Mouse (Mus musculus): ENCODE results near the gene Syn3.

Syn3 gene

DNA sequence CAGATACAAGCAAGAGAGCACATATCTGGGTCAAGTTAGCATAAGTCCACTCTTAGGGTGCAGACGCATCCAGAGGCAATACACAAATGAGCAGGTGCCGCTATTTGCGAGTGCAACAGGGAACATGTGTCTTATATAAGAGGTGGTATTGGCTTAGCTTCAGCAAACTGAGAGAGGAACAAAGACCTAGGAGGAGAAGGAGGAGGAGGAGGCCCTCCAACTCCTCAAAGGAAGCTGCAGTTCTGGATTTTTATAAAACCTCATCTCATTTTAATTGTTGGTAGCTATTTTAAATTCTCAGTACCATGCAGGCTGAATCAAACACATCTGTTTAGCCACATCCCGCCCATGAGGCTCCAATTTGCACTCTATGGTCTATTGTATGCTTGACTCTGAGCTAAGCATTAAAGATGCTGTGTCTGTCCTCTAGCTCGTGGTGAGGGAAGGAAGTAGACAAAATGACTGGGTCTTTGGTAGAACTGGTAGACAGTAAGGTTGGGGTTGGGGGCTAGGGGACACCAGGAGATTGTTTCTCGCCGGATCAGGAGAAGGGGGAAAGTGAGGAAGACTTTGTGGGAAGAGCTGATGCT, 219.0 kb downstream of the Syn3 start:
- DNase-seq (ENCODE audit: low spot score in 2 of 2) = no peak

DNA sequence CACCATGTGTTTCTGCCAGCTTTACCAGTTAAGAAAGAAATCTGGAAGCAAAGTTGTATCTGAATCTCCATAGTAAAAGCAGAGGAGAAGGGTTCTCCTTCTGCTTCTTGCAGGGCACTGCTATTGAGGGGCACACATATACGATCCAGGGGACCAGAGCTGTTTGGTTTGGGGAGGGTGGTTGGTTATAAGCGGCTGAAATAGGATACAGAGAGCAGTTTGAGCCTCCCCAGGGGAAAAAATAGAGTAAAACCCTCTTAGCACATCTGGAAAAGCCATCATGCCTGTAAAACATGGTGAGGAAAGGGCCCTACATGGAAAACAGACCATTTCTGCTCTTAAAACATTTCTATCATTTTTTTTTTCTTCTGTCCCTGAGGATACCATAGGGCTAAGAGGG, 220.2 kb downstream of the Syn3 start:
- DNase-seq (ENCODE audit: low spot score in 2 of 2) = no peak

DNA sequence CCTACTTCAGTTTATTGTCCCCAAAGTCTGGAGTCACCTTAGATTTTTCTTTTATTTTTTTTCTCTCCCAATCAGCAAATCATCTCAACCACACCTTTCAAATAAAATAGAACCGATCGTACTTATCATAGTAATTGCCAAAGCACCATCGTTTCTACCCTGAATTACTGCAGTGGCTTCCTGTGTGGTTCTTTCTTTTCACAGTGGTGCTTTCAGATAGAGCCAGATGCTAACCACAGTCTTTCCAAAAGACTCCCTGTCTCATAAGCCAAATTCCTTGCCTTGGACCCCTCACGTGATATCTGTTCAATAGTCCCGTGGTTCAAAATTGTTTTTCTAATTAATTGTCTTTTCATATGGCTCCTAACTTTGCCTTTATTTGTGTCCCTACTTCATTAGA, 221.4 kb downstream of the Syn3 start:
- no peak for DNase-seq (ENCODE audit: low spot score in 2 of 2)

DNA sequence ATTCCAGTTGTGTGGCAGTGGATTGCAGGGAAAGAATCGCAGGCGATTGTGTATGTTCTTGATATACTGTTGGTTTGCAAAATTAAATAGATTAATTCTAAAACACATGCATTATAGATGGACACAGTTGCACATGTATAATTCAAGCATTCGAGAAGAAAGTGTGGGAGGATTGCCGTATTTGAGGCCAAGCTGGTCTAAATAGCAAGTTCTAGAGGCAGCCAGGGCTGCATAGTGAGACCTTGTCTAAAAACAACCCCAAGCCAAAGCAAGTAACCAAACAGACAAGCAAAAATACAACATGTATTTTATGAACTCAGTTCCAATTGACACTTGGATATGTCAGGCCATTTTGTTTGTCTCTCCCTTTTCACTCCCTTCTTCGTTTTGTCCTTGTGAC, 223.1 kb downstream of the Syn3 start:
- DNase-seq (ENCODE audit: low spot score in 2 of 2) = no peak

GRCm38 (mm10) chr10:86273410-86274191, 225.1 kb downstream of the Syn3 start:
- DNase-seq (ENCODE audit: low spot score in 2 of 2) = no peak

GRCm38 (mm10) chr10:86272826-86273225, 225.9 kb downstream of the Syn3 start:
- no peak for DNase-seq (ENCODE audit: low spot score in 2 of 2)

DNA sequence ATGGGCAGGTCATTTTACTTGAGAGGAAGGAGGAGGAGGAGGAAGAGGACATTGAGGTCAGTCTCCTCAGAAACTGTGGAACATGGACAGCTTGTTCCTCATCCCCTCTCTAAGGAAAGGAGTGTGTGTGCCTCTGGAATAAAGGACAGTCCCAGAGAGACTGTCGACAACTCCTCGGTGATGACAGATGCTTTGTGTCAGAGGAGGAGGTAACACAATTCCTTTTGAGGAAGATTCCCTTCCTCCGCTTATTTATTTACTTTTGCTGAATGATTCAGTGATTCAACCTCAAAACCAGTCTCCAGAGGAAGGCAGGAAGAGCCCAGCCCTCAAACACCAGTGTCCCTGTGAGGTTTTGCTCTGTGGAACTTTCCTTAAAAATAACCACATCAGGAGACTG, 228.4 kb downstream of the Syn3 start:
- DNase-seq (ENCODE audit: low spot score in 2 of 2) = no peak

DNA sequence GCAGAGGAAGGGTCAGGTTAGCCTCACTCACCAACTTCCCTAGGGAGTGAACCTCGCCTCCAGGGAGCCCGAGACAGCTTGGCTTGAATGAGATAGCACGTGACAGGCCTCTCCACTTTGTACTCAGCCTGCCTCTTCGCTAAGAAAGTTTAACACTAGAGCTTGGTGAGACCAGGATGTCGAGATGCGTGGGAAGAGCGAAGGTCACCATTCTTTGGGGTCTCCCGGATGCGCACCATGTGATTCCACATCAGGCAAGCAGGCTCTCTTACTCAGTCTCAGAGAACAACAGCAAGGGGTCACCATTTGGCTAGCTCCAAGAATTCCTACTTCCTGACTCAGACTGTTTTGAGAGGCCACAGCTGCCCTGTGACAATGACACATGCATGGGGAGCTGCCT, 234.1 kb downstream of the Syn3 start:
- no peak for DNase-seq (ENCODE audit: low spot score in 2 of 2)

DNA sequence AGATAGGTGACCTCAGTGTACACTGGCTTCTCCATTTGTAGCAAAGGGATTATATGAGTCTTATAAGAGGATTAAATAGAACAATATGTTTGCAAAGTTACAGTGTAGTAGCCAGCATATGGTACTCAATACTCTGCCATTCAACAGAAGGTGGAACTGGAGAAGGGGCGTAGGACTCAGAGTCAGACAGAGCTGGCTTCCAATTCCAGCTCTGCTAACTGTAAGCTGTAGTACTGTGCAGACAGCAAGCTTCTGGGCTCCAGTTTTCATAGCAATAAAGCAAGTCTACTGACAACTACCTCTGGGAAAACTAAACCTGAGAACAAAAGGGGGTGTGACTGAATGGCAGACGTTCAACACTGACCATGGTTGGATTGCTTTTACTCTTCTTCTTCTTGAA, 237.0 kb downstream of the Syn3 start:
- DNase-seq (ENCODE audit: low spot score in 2 of 2) = no peak

DNA sequence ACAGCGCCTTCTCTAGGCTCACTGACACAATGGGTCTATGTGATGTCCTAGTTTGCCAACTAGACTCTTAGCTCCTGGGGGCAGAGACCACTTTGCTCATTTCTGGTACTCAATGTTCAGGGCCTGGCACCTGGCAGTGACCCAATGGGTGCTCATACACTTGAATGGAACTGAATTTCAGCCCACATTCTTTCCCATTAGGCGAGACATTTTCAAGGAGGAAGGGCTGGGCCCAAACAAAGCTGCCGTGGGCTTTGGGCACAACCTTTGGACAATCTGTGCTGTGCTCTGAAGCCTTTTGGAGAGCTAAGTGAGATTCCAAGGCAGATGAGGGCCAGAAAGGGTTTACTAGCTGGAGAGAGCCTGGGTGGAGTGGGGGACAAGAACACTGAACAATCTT, 239.7 kb downstream of the Syn3 start:
- DNase-seq (ENCODE audit: low spot score in 2 of 2) = no peak

DNA sequence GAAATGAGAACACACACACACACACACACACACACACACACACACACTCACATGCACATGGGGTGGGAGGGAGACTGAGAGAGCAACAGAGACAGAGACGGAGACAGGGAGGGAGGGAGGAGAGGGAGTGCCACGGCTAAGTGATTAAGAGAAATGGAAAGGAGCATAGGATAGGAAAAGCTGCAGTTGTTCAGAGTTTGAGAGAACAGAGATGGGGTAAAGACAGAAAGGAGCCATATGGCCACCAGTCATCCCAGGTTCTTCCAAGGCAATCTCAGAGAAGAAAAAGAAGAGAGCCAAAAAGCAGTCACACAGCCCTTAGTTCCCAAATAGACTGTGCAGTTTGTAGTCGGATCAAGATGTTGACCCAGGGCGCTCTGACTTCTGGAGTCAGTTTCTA, 240.7 kb downstream of the Syn3 start:
- no peak for DNase-seq (ENCODE audit: low spot score in 2 of 2)

DNA sequence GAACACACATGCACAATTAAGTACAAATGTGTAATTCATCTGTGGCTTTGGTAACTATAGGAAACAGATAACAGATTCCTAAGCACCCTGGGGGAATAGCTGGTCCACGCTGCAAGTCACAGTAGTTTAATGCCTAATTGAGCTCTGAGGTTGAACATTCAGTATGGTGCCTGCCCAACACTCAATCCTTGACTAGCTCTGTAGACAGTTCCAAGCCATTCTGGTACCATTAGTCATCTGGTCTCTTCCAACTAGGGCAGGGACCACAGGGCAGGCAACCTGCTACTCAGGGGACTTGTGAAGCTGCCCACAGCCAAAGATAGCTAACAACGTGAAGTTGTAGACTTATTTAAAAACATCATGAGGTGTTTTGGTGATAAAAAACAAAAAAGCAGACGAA, 241.7 kb downstream of the Syn3 start:
- no peak for DNase-seq (ENCODE audit: low spot score in 2 of 2)

DNA sequence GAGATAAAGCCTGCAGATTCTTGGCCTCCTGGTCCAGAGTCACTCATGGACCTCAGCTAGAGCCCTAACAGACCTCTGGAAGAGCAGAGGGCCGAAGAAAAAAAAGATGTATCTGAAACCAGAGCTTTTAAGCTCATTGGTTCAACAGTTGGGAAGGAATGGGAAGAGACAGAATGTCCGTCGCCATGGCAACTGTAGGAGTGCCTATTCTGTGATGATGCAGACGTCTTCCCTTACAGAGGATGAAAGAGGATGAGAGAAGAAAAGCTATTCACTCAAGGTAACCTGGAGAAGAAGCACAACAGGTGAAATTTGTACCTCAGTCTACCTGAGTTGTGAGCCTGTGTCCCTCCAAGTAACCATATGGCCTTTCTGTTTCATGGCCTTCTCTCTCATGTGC, 242.5 kb downstream of the Syn3 start:
- DNase-seq (ENCODE audit: low spot score in 2 of 2) = no peak

DNA sequence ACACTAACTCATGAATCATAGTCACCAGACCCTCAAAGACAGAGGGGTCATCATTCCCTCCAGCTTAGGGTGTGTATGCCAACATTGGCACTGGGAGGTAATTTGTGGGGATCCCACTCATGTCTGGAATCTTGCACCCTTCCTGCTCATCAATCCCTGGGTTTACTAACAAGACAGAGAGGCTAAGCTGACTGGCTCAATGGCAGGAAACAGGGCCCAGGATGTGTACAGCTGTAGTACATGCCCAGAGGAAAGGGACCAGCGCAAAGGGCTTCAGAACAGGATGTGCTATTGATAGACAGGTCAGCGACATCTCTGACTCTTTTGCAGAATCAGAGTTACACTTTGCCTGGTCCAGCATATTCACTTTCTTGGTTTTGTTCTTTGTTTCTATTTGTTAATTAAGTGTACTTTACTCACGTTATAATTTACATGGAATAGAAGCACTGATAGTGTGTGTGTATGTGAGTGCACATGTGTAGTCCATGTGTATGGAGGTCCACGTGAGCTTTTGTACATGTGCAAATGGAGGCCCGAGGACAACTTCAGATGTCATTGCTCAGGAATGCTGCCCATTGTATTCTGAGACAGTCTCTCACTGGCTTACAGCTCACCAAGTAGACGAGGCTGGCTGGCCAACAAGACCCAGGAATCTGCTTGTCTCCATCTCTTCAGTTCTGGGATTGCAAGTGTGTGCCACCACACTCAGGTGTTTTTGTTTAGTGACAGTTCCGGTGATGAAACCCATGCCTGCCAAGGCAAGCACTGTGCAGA, 248.4 kb downstream of the Syn3 start:
- no peak for DNase-seq (ENCODE audit: low spot score in 2 of 2)

DNA sequence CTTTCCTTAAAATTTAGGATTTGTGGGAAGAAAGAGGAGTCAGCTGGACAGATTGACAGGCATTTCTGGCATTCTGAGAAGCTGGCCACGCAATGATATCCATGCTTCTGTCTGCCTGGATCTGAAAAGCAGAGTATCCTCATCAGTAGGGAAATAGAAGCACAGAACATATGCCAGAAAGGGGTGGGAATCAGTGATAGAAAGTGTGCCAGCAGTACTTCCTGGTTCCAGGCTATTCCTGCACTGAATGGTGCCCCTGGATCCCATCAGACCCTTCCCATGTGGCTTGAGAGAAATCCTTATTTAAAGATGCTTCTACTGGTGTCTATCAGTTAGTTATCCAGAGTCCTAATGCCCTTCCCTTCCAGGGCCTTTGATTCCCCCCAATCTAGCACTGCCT, 249.4 kb downstream of the Syn3 start:
- no peak for DNase-seq (ENCODE audit: low spot score in 2 of 2)

GRCm38 (mm10) chr10:86248807-86249206, 249.9 kb downstream of the Syn3 start:
- no peak for DNase-seq (ENCODE audit: low spot score in 2 of 2)

DNA sequence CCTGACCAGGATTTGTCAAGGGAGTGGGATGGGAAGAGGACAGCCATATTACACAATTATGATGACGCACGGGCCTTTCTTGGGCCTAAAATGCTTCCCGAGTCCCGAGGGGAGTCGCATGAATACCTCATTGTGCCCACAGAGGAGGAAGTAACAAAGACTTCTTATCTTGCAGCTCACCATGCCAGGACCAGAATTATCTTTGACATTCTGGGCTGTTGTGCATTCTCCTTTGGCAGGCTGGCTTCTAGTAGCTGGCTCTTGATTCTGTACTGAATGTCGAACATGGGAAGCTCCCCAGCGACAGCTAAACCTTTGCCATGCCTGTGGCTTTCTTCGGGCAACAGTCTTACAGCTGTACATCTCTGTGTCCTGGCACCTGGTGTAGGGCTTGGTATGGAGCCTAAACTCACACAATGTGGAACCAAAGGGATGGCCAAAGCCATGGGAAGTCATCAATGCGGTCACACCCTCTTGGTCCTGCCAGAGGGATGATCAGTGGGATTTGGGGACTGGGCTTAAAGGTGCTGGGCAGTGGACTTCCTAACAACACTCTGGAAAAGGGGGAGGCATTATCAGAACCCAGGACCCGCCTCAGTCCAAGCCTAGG, 250.5 kb downstream of the Syn3 start:
- DNase-seq (ENCODE audit: low spot score in 2 of 2) = no peak

DNA sequence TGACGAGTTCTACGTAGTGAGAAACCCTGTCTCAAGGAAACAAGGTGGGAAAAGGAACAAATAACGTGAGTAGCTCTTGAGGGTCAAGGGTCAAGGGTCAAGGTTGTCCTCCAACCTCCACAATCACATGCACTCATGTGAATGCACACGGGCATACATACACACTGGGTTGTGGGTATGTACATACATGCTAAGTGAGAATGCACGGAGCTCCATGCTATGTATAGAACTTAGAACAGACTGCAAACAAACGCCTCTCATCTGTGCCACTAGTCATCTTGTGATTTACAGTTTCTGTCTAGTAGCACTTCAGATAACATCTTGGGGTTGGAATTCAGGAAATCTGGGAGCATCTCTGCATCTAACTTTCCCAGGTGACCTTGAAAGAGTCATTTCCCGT, 253.3 kb downstream of the Syn3 start:
- no peak for DNase-seq (ENCODE audit: low spot score in 2 of 2)

GRCm38 (mm10) chr10:86243525-86243924, 255.2 kb downstream of the Syn3 start:
- DNase-seq (ENCODE audit: low spot score in 2 of 2) = no peak

GRCm38 (mm10) chr10:86242721-86243120, 256.0 kb downstream of the Syn3 start:
- DNase-seq (ENCODE audit: low spot score in 2 of 2) = no peak

- no peak for DNase-seq (ENCODE audit: low spot score in 2 of 2)
These were observed 268.7 kb downstream of the Syn3 start for GRCm38 (mm10) chr10:86230006-86230405.

DNA sequence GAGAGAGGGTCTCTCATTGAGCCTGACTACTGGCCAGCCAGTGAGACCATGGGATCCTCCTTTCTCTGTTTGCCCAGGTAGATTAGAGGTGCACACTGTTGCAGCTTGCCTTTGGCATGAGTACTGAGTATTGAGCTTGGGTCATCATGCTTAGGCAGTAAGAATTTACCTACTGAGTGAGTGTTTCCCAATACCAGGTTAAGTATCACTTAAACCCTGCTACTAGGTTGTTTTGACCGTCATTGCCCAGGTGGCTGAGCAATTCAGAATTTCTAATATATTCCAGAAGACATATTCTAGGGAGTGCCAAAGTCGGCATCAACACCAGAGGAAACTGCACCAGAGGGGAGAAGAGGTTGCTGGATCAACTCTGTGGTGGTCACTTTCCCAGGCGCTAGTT, 273.2 kb downstream of the Syn3 start:
- DNase-seq (ENCODE audit: low spot score in 2 of 2) = no peak

DNA sequence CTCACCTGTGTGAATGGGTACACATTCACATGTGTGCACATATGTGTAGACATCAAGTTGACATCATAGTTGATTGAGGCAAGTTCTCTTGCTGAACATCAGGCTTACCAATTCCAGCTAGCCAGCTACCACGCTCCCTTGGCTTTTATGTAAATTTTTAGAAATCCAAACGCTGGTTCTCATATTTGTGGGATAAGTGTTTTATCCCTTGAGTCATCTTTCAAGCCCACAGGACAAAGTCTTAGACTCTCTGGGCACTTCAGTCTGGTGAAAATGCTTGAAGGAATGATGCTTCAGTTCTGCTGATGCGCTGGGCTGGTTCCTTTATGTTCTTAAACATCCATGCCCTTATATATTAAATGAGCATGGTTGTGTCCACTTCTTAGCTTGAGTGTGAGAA, 279.7 kb downstream of the Syn3 start:
- DNase-seq (ENCODE audit: low spot score in 2 of 2) = no peak

All from natural killer cell, adult 2 months (primary cell).